Mouse (Mus musculus) duodenum, adult 2 months (tissue): Measurements from ENCODE around the gene Gm13287. TPM values are rescaled to one million over a fixed set of nuclear protein-coding genes. Genes with fewer than 3 reads are reported as not detected.

ENCODE experiments used
- polyA plus RNA-seq: library from polyadenylated mRNA; depleted of rRNA; stranded (reverse); fragments of >200 nt; gene quantifications from 2 replicates; pipeline ENCODE4 v1.2.3, GENCODE M21; 2012; ENCODE audit warnings: low replicate concordance; rRNA removed

The Gm13287 gene
- polyA plus RNA-seq, 1 experiment = not detected

Other genes with a start within 250 kb of the Gm13287 start
- not detected in 2 replicates for gene Ifna15, start 245.0 kb upstream of the Gm13287 start, polyA plus RNA-seq
- gene Ifna14, start 231.5 kb upstream of the Gm13287 start, polyA plus RNA-seq = not detected in 2 replicates
- gene Ifna9, start 210.9 kb upstream of the Gm13287 start, polyA plus RNA-seq = not detected in 2 replicates
- gene Ifna12, start 199.9 kb upstream of the Gm13287 start, polyA plus RNA-seq = not detected in 2 replicates
- gene C87499, start 168.8 kb upstream of the Gm13287 start, polyA plus RNA-seq = not detected in 2 replicates
- not detected in 2 replicates for gene Ifna13, start 158.8 kb upstream of the Gm13287 start, polyA plus RNA-seq
- not detected in 2 replicates for gene Ifna16, start 126.3 kb upstream of the Gm13287 start, polyA plus RNA-seq
- gene Ifna2, start 119.3 kb upstream of the Gm13287 start, polyA plus RNA-seq = not detected in 2 replicates
- gene Ifnab, start 111.9 kb upstream of the Gm13287 start, polyA plus RNA-seq = not detected in 2 replicates
- gene Gm26566, start 81.4 kb upstream of the Gm13287 start, polyA plus RNA-seq = 0.11 and 0.27 TPM in 2 replicates
- gene Klhl9, start 80.8 kb upstream of the Gm13287 start, polyA plus RNA-seq = 5.4 and 7.9 TPM in 2 replicates
- not detected in 2 replicates for gene Gm13271, start 48.4 kb upstream of the Gm13287 start, polyA plus RNA-seq
- not detected in 2 replicates for gene Gm13283, start 43.1 kb upstream of the Gm13287 start, polyA plus RNA-seq
- gene Gm13290, start 29.4 kb upstream of the Gm13287 start, polyA plus RNA-seq = not detected in 2 replicates
- not detected in 2 replicates for gene Gm13289, start 26.3 kb upstream of the Gm13287 start, polyA plus RNA-seq
- not detected in 2 replicates for gene Gm13272, start 23.4 kb upstream of the Gm13287 start, polyA plus RNA-seq
- not detected in 2 replicates for gene Ifnz, start 21.1 kb upstream of the Gm13287 start, polyA plus RNA-seq
- gene Gm13276, start 17.5 kb upstream of the Gm13287 start, polyA plus RNA-seq = not detected in 2 replicates
- gene Gm13277, start 14.6 kb upstream of the Gm13287 start, polyA plus RNA-seq = not detected in 2 replicates
- gene Gm13278, start 11.7 kb upstream of the Gm13287 start, polyA plus RNA-seq = not detected in 2 replicates
- gene Gm13275, start 8.8 kb upstream of the Gm13287 start, polyA plus RNA-seq = not detected in 2 replicates
- not detected in 2 replicates for gene Gm13279, start 5.9 kb upstream of the Gm13287 start, polyA plus RNA-seq
- not detected in 2 replicates for gene Gm13285, start 3.6 kb upstream of the Gm13287 start, polyA plus RNA-seq
- not detected in 2 replicates for gene Gm13288, start 2.3 kb downstream of the Gm13287 start, polyA plus RNA-seq
- not detected in 2 replicates for gene Ifna7, start 13.0 kb downstream of the Gm13287 start, polyA plus RNA-seq
- not detected in 2 replicates for gene Ifna11, start 16.7 kb downstream of the Gm13287 start, polyA plus RNA-seq
- gene Ifna6, start 24.2 kb downstream of the Gm13287 start, polyA plus RNA-seq = not detected in 2 replicates
- gene Ifna5, start 32.3 kb downstream of the Gm13287 start, polyA plus RNA-seq = not detected in 2 replicates
- not detected in 2 replicates for gene Ifna4, start 38.6 kb downstream of the Gm13287 start, polyA plus RNA-seq
- not detected in 2 replicates for gene Ifna1, start 46.8 kb downstream of the Gm13287 start, polyA plus RNA-seq
- 0.21 TPM in 1 of 2 replicates, not detected in the other for gene Ifne, start 76.9 kb downstream of the Gm13287 start, polyA plus RNA-seq